Mouse (Mus musculus): ENCODE results near the gene Sox13. TPM values are rescaled to one million over a fixed set of nuclear protein-coding genes. Genes with fewer than 3 reads are reported as not detected.
"Not testable (repeated sequence)": the region's sequence is repeated elsewhere in the genome, so short reads cannot be mapped to it uniquely, and the experiment has no call there.

The Sox13 gene
- polyA plus RNA-seq, 1 experiment from 2014 or later: 12.3 TPM

DNA sequence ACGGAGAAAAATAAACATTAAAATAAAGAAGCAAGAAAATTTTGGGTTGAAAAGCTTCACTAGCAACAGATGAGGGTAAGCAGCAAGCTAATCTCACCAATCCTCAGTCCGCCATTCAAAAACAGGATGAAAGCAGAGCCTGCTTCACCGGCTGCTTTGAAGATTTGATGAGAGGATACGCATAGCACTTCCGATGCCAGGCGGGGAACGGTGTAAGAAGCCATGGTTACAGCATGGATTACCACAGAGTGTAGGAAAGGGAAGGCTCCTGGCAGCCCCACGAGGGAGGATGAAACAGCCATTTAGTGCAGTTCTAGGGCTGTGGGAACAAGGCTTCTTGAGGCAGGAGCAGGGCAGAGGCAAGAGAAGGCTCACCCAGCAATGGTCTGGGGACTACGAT, 72.4 kb downstream of the Sox13 start:
- Histone ChIP-seq H3K9me3 (ENCODE audit: control insufficient read depth, low read length) (no peaks in the 10 kb centered on the region), H3K4me1 (replicated peaks; ENCODE audit: control insufficient read depth, insufficient read depth, low read length) (no peaks in the 10 kb centered on the region), H3K27ac (ENCODE audit: low read depth, low read length) (no peak overlapping the region), H3K36me3 (ENCODE audit: control insufficient read depth, insufficient read depth, low read length) (no peaks in the 10 kb centered on the region), H3K27me3 (ENCODE audit: control insufficient read depth, insufficient read depth, low read length) (no peaks in the 10 kb centered on the region), H3K4me2 (ENCODE audit: low read depth, low read length, severe bottlenecking) (no peak overlapping the region), H3K9ac (ENCODE audit: low read length) (no peak overlapping the region), H3K4me3 (ENCODE audit: low read depth, low read length) (no peak overlapping the region)
- WGBS: 70% methylated on average over 9 of the region's 9 CpGs
- DNase-seq (ENCODE audit: low spot score) (peak; percentile 44), ATAC-seq (replicated peaks; ENCODE audit: low FRiP score) (no peak)

DNA sequence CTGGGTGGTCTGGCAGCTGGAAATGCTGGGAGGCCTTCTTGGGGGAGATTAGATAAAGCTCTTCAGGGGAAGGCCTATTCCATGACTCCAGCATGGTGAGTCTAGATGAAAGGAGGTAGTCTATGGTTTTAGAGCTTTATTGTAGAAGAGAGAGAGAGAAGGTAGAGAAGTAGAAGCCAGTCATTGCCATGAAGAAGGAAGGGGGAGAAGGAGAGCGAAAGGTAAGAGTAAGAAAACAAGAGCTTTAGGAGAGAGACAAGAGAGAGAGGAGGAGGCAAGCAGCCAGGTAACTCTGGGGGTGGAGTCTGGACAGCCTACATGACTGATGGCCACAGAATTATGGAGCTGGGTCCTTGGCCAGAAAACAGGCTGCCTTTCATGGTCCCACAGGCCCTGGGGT, 74.0 kb downstream of the Sox13 start, which contains the start of gene Ren1:
Gene Ren1 (plus strand): TSS at position 301 of the 400 bp plus-strand sequence.
- H3K9ac ChIP-seq (ENCODE audit: low read length): no peak within 1 kb of the TSS
- no peaks in the 10 kb centered on the region for H3K9me3 ChIP-seq (ENCODE audit: control insufficient read depth, low read length)
- H3K27ac ChIP-seq (ENCODE audit: low read depth, low read length): no peak within 1 kb of the TSS
- no peak for ATAC-seq (replicated peaks; ENCODE audit: low FRiP score)
- DNase-seq (ENCODE audit: low spot score): no peak
- no peak within 1 kb of the TSS for H3K4me3 ChIP-seq (ENCODE audit: low read depth, low read length)
- no peak within 1 kb of the TSS for H3K4me2 ChIP-seq (ENCODE audit: low read depth, low read length, severe bottlenecking)
- H3K27me3 ChIP-seq (ENCODE audit: control insufficient read depth, insufficient read depth, low read length): no peaks in the 10 kb centered on the region
- 91% methylated on average over 1 of the region's 1 CpGs for WGBS
- H3K4me1 ChIP-seq (replicated peaks; ENCODE audit: control insufficient read depth, insufficient read depth, low read length): no peaks in the 10 kb centered on the region
- H3K36me3 ChIP-seq (ENCODE audit: control insufficient read depth, insufficient read depth, low read length): no peaks in the 10 kb centered on the region

DNA sequence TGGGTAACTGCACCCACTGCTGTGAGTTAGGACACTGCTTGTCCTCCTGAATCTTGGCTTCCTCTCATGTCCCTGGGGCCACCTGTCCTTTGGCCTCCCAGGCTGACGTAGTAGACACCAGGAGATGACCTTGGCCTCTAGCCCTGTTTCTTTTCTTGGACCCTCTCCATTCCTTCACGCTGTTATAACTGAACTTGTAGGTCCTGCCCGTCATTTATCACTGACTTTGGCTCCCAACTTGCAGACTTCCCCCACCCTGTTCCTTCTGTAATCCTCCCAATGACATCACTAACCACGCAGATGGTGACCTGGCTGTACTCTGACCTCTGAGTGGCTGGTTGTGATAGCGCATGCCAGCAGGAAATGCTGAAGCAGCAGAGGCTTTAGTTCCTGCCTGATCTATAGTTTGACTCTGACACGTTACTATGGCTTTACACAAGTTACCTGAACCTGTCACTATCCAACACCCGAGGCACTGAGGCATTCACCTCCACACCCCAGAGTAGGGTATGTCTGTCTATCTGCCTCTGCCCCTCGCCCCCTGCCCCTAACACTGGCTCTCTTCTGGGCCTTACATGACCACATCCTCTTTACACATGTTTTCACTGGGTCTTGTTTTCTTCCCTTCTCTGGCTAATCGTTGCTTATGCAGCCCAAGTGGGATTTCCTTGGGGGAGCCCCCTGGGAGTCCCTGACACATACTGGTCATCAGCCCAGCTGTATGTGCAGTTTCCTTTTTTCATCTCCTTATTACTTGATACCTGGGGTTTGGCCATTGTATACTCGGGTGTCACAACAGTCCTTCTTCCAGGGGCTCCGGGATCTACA, 76.3 kb downstream of the Sox13 start:
- H3K4me2 ChIP-seq (ENCODE audit: low read depth, low read length, severe bottlenecking): no peak overlapping the region
- WGBS: 82% methylated on average over 11 of the region's 11 CpGs
- DNase-seq (ENCODE audit: low spot score): no peak

DNA sequence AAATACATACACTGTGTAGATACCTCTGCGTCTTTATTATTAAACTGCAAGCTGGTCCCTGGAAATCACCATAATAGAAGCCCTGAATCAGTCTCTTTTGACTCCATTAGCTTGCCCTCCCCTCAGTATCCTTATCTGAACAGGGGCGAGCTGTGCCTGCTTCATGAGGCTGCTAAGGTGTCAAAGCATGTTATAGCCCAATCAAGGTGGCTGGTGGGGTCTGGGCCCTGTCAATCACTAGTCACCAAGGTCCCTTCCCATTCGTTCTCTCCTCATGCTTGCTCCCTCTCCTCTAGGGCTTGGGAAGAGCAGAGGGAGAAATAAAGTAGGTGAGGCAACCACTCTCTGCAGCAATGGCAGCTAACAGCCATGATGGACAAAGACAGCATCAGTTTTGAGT, 77.0 kb downstream of the Sox13 start:
- H3K9ac ChIP-seq (ENCODE audit: low read length): no peak overlapping the region
- H3K36me3 ChIP-seq (ENCODE audit: control insufficient read depth, insufficient read depth, low read length): no peaks in the 10 kb centered on the region
- no peak for ATAC-seq (replicated peaks; ENCODE audit: low FRiP score)
- no peaks in the 10 kb centered on the region for H3K27me3 ChIP-seq (ENCODE audit: control insufficient read depth, insufficient read depth, low read length)
- H3K27ac ChIP-seq (ENCODE audit: low read depth, low read length): no peak overlapping the region
- H3K9me3 ChIP-seq (ENCODE audit: control insufficient read depth, low read length): no peaks in the 10 kb centered on the region
- no peak overlapping the region for H3K4me3 ChIP-seq (ENCODE audit: low read depth, low read length)
- 69% methylated on average over 3 of the region's 3 CpGs for WGBS
- H3K4me2 ChIP-seq (ENCODE audit: low read depth, low read length, severe bottlenecking): no peak overlapping the region
- DNase-seq (ENCODE audit: low spot score): no peak
- H3K4me1 ChIP-seq (replicated peaks; ENCODE audit: control insufficient read depth, insufficient read depth, low read length): no peaks in the 10 kb centered on the region

More for the DNA sequence above, 76.3 kb downstream of the Sox13 start:
- Histone ChIP-seq H3K36me3 (ENCODE audit: control insufficient read depth, insufficient read depth, low read length) (no peaks in the 10 kb centered on the region), H3K27ac (ENCODE audit: low read depth, low read length) (no peak overlapping the region), H3K9ac (ENCODE audit: low read length) (no peak overlapping the region), H3K4me1 (replicated peaks; ENCODE audit: control insufficient read depth, insufficient read depth, low read length) (no peaks in the 10 kb centered on the region), H3K9me3 (ENCODE audit: control insufficient read depth, low read length) (no peaks in the 10 kb centered on the region), H3K4me3 (ENCODE audit: low read depth, low read length) (no peak overlapping the region), H3K27me3 (ENCODE audit: control insufficient read depth, insufficient read depth, low read length) (no peaks in the 10 kb centered on the region)
- ATAC-seq (replicated peaks; ENCODE audit: low FRiP score): no peak

DNA sequence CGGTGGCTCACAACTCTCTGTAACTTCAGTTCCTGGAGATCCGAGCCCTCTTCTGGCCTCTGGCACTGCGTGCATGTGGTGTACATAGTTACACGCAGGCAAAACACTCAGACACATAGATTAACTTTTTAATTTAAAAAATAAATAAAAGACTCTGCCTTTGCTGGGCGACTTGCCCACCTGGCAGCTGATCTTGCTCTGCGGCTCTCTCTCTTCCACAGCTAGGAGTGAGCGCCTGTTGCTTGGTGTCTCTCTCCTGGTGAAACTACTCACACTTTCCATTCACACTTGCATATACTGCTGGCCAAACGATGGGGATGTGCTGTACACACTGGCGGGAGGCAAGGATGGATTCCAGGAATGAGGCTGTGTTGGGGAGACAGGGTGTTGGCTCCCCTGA, 77.6 kb downstream of the Sox13 start:
- no peak overlapping the region for H3K4me3 ChIP-seq (ENCODE audit: low read depth, low read length)
- DNase-seq (ENCODE audit: low spot score) (no peak), ATAC-seq (replicated peaks; ENCODE audit: low FRiP score) (no peak)
- no peaks in the 10 kb centered on the region for H3K36me3 ChIP-seq (ENCODE audit: control insufficient read depth, insufficient read depth, low read length)
- no peak overlapping the region for H3K27ac ChIP-seq (ENCODE audit: low read depth, low read length)
- no peak overlapping the region for H3K4me2 ChIP-seq (ENCODE audit: low read depth, low read length, severe bottlenecking)
- no peaks in the 10 kb centered on the region for H3K4me1 ChIP-seq (replicated peaks; ENCODE audit: control insufficient read depth, insufficient read depth, low read length)
- H3K9ac ChIP-seq (ENCODE audit: low read length): no peak overlapping the region
- no peaks in the 10 kb centered on the region for H3K27me3 ChIP-seq (ENCODE audit: control insufficient read depth, insufficient read depth, low read length)
- WGBS: 88% methylated on average over 9 of the region's 9 CpGs
- H3K9me3 ChIP-seq (ENCODE audit: control insufficient read depth, low read length): no peaks in the 10 kb centered on the region

DNA sequence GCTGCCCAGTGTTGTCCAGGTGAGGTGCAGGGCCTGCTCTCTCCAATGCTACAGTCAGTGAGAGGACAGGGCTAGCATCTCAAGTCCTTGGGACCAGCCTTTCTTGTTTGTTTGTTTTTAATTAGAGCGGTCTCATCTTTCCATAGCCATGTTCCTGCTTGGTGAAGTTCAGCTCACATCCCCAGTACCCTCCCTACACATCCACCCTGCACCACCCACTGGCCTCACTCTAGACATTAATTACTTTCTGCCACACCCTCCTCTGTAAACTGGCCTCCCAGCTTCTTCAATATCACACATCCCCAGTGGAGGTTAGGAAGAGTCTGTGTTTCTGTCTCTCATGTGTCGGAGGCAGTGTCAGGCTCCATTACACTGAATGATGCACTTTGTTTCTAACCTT, 79.8 kb downstream of the Sox13 start:
- Histone ChIP-seq H3K9me3 (ENCODE audit: control insufficient read depth, low read length) (no peaks in the 10 kb centered on the region), H3K36me3 (ENCODE audit: control insufficient read depth, insufficient read depth, low read length) (no peaks in the 10 kb centered on the region), H3K4me3 (ENCODE audit: low read depth, low read length) (no peak overlapping the region), H3K4me2 (ENCODE audit: low read depth, low read length, severe bottlenecking) (no peak overlapping the region), H3K27ac (ENCODE audit: low read depth, low read length) (no peak overlapping the region), H3K27me3 (ENCODE audit: control insufficient read depth, insufficient read depth, low read length) (no peaks in the 10 kb centered on the region), H3K9ac (ENCODE audit: low read length) (no peak overlapping the region), H3K4me1 (replicated peaks; ENCODE audit: control insufficient read depth, insufficient read depth, low read length) (no peaks in the 10 kb centered on the region)
- WGBS: 93% methylated on average over 2 of the region's 2 CpGs
- DNase-seq (ENCODE audit: low spot score) (no peak), ATAC-seq (replicated peaks; ENCODE audit: low FRiP score) (no peak)

DNA sequence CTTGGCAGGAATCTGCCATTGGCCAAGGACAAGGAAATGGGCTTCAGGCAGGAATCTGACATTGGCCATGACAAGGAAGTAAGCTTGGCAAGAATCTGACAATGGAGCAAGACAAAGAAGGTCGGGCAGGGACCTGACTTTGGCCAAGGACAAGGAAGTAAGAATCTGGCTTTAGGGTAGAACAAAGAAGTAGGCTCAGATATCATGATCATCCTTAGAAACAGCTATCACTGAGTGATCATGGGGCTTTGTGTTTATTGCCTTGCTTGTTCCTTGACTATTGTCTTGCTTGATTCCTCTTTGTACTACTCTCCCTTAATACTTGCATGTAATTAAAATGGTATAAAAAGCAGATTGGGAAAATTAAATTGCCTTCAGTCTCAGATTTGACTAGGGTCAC, 83.8 kb downstream of the Sox13 start:
- not testable (repeated sequence) for ATAC-seq (replicated peaks; ENCODE audit: low FRiP score); H3K4me3 ChIP-seq (ENCODE audit: low read depth, low read length); H3K9ac ChIP-seq (ENCODE audit: low read length); H3K36me3 ChIP-seq (ENCODE audit: control insufficient read depth, insufficient read depth, low read length); H3K27ac ChIP-seq (ENCODE audit: low read depth, low read length); H3K27me3 ChIP-seq (ENCODE audit: control insufficient read depth, insufficient read depth, low read length); DNase-seq (ENCODE audit: low spot score); H3K4me1 ChIP-seq (replicated peaks; ENCODE audit: control insufficient read depth, insufficient read depth, low read length); H3K9me3 ChIP-seq (ENCODE audit: control insufficient read depth, low read length); H3K4me2 ChIP-seq (ENCODE audit: low read depth, low read length, severe bottlenecking)
- 70% methylated on average over 1 of the region's 1 CpGs for WGBS

DNA sequence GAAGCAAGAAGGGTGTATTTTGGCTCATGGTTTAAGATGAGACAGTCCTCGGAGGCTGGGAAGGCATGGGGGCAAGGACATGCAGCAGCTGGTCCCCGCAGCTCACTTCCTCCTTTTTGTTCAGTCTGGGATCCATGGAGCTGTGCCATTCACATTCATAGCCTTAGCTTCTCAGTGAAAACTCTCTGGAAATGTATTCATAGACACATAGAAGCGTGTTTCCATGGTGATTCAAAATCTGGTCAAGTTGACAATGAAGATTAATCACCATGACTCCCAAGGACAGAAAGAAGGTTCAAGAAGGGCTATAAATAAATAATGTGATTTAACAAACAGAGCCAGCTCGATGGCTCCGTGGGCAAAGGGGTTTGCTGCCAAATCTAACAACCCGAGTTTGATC, 90.2 kb downstream of the Sox13 start:
- Histone ChIP-seq H3K9me3 (ENCODE audit: control insufficient read depth, low read length) (no peaks in the 10 kb centered on the region), H3K9ac (ENCODE audit: low read length) (no peak overlapping the region), H3K4me1 (replicated peaks; ENCODE audit: control insufficient read depth, insufficient read depth, low read length) (0 out of 2 replicates have a peak, but pooled peaks cover 8% of the 10 kb centered on the region), H3K36me3 (ENCODE audit: control insufficient read depth, insufficient read depth, low read length) (no peaks in the 10 kb centered on the region), H3K27me3 (ENCODE audit: control insufficient read depth, insufficient read depth, low read length) (0 out of 2 replicates have a peak, but pooled peaks cover 2% of the 10 kb centered on the region), H3K4me2 (ENCODE audit: low read depth, low read length, severe bottlenecking) (no peak overlapping the region), H3K4me3 (ENCODE audit: low read depth, low read length) (no peak overlapping the region), H3K27ac (ENCODE audit: low read depth, low read length) (no peak overlapping the region)
- WGBS: 64% methylated on average over 6 of the region's 6 CpGs
- ATAC-seq (replicated peaks; ENCODE audit: low FRiP score): no peak
- DNase-seq (ENCODE audit: low spot score): no peak
